Mouse (Mus musculus) brain, embryonic 14.5 days (tissue): Measurements from ENCODE around the gene Dcpp2. TPM values are rescaled to one million over a fixed set of nuclear protein-coding genes. Genes with fewer than 3 reads are reported as not detected.

ENCODE experiments used
- DNase-seq: peaks from one replicate; pipeline ENCODE4 v3.0.0-alpha.2; 2011; ENCODE audit warnings: low read depth
- CTCF ChIP-seq: fragments of 200-500 bp; IDR thresholded peaks from 2 replicates; pipeline ENCODE4 v1.5.1; 2012; ENCODE audit warnings: inconsistent platforms, mild to moderate bottlenecking, moderate library complexity, borderline replicate concordance; ENCODE audit not compliant: insufficient read depth, insufficient read length; ENCODE audit errors: extremely low read depth
- polyA plus RNA-seq: library from polyadenylated mRNA; depleted of rRNA; stranded (reverse); fragments of >200 nt; gene quantifications from 2 replicates; pipeline ENCODE4 v1.2.3, GENCODE M21; 2012; rRNA removed

Gene Dcpp2
- polyA plus RNA-seq, 1 experiment: not detected

DNA sequence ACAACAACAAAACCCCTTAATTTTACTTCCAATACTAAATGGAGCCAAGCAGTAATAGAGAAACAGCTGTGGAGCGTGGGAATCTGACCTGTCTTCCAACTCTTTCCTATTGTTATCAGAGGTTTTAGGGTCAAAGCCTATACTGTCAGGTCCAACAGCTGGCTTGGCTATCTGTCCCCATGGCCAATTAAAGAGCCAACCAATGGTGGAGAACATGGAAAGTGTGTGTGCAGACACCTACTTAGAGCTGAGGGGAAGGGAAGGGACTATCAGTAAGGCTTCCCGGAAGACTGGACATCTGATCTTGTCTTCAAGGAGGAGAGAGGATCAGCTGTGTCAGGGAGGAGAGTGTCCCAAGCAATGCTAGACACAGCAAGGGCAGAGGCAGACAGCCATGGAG is 68.4 kb downstream of the Dcpp2 start:
- no peak for DNase-seq
- no peak for TF ChIP-seq CTCF

Other genes starting within 250 kb of the Dcpp2 start
- 1.3 and 1.9 TPM in 2 replicates for gene Mmp25, start 235.6 kb upstream of the Dcpp2 start, polyA plus RNA-seq
- 0.08 and 0.24 TPM in 2 replicates for gene Bicdl2, start 220.4 kb upstream of the Dcpp2 start, polyA plus RNA-seq
- gene Hcfc1r1, start 207.3 kb upstream of the Dcpp2 start, polyA plus RNA-seq: 67.6 and 81.2 TPM in 2 replicates
- gene Thoc6, start 207.0 kb upstream of the Dcpp2 start, polyA plus RNA-seq: 38.7 and 54.6 TPM in 2 replicates
- 1.7 and 2.1 TPM in 2 replicates for gene Tnfrsf12a, start 203.4 kb upstream of the Dcpp2 start, polyA plus RNA-seq
- gene Cldn6, start 201.6 kb upstream of the Dcpp2 start, polyA plus RNA-seq: 0.83 and 1.3 TPM in 2 replicates
- gene Cldn9, start 196.9 kb upstream of the Dcpp2 start, polyA plus RNA-seq: 0.92 and 0.93 TPM in 2 replicates
- gene 1520401A03Rik, start 158.1 kb upstream of the Dcpp2 start, polyA plus RNA-seq: 0.14 and 0.28 TPM in 2 replicates
- 24.4 and 47.9 TPM in 2 replicates for gene Pkmyt1, start 154.5 kb upstream of the Dcpp2 start, polyA plus RNA-seq
- 33.3 and 41.0 TPM in 2 replicates for gene Paqr4, start 140.0 kb upstream of the Dcpp2 start, polyA plus RNA-seq
- 2.8 and 3.7 TPM in 2 replicates for gene Kremen2, start 135.0 kb upstream of the Dcpp2 start, polyA plus RNA-seq
- 110 and 150 TPM in 2 replicates for gene Flywch1, start 109.3 kb upstream of the Dcpp2 start, polyA plus RNA-seq
- 54.6 and 59.4 TPM in 2 replicates for gene Flywch2, start 94.8 kb upstream of the Dcpp2 start, polyA plus RNA-seq
- gene Srrm2, start 90.3 kb upstream of the Dcpp2 start, polyA plus RNA-seq: 749 and 826 TPM in 2 replicates
- gene Elob, start 51.7 kb upstream of the Dcpp2 start, polyA plus RNA-seq: 824 and 1,130 TPM in 2 replicates
- 0.38 and 0.54 TPM in 2 replicates for gene Prss33, start 44.8 kb upstream of the Dcpp2 start, polyA plus RNA-seq
- 0.04 and 0.24 TPM in 2 replicates for gene Prss32, start 37.0 kb upstream of the Dcpp2 start, polyA plus RNA-seq
- 1.3 and 2.1 TPM in 2 replicates for gene Prss41, start 36.7 kb upstream of the Dcpp2 start, polyA plus RNA-seq
- gene Prss21, start 12.8 kb upstream of the Dcpp2 start, polyA plus RNA-seq: not detected in 2 replicates
- not detected in 2 replicates for gene Dcpp1, start within 50 bp of the Dcpp2 start, polyA plus RNA-seq
- not detected in 2 replicates for gene Dcpp3, start 36.6 kb downstream of the Dcpp2 start, polyA plus RNA-seq
- gene Sbp, start 60.8 kb downstream of the Dcpp2 start, polyA plus RNA-seq: not detected in 2 replicates
- gene Sbpl, start 74.4 kb downstream of the Dcpp2 start, polyA plus RNA-seq: not detected in 2 replicates
- 0.05 and 0.15 TPM in 2 replicates for gene Prss30, start 99.7 kb downstream of the Dcpp2 start, polyA plus RNA-seq
- 0.11 TPM in 1 of 2 replicates, not detected in the other for gene Prss22, start 117.2 kb downstream of the Dcpp2 start, polyA plus RNA-seq
- gene Prss27, start 157.3 kb downstream of the Dcpp2 start, polyA plus RNA-seq: 0.10 TPM in 1 of 2 replicates, not detected in the other
- gene Kctd5, start 192.6 kb downstream of the Dcpp2 start, polyA plus RNA-seq: 71.1 and 87.6 TPM in 2 replicates